Mouse (Mus musculus) liver, adult 2 months (tissue): Measurements from ENCODE around the gene Sohlh2. TPM values are rescaled to one million over a fixed set of nuclear protein-coding genes. Genes with fewer than 3 reads are reported as not detected.

Source experiments
- DNase-seq: peaks from one replicate; pipeline ENCODE4 v3.0.0-alpha.2; 2011; ENCODE audit warnings: low read depth, low spot score; ENCODE audit errors: extremely low read depth
- H3K27ac ChIP-seq: fragments of 200-500 bp; replicated peaks from 2 replicates; pipeline ENCODE4 v1.5.1; 2012; ENCODE audit warnings: low read depth, mild to moderate bottlenecking, control low read depth, inconsistent platforms, low read length; ENCODE audit not compliant: insufficient read depth
- H3K27me3 ChIP-seq: fragments of 200-500 bp; 2 replicates; pipeline ENCODE4 v1.6.1; 2012; ENCODE audit warnings: mild to moderate bottlenecking, moderate library complexity, low read length, inconsistent platforms; ENCODE audit not compliant: control insufficient read depth, insufficient read depth
- H3K36me3 ChIP-seq: fragments of 200-500 bp; 2 replicates; pipeline ENCODE4 v1.6.1; 2012; ENCODE audit warnings: low read length, inconsistent platforms; ENCODE audit not compliant: control insufficient read depth, insufficient read depth
- H3K4me1 ChIP-seq: fragments of 200-500 bp; 2 replicates; pipeline ENCODE4 v1.6.1; 2011; ENCODE audit warnings: low read length; ENCODE audit not compliant: control insufficient read depth, insufficient read depth
- H3K4me3 ChIP-seq: fragments of 200-500 bp; 2 replicates; pipeline ENCODE4 v1.5.1; 2011; ENCODE audit warnings: low read depth, mild to moderate bottlenecking, control low read depth, low read length, moderate library complexity; ENCODE audit not compliant: insufficient read depth
- H3K79me2 ChIP-seq: fragments of 200-500 bp; 2 replicates; pipeline ENCODE4 v1.6.1; 2012; ENCODE audit warnings: inconsistent platforms, mild to moderate bottlenecking, low read length, moderate library complexity; ENCODE audit not compliant: control insufficient read depth, insufficient read depth
- H3K9ac ChIP-seq: fragments of 200-500 bp; 2 replicates; pipeline ENCODE4 v1.6.1; 2012; ENCODE audit warnings: low read depth, mild to moderate bottlenecking, control low read depth, inconsistent platforms, low read length
- CTCF ChIP-seq: fragments of 200-500 bp; IDR thresholded peaks from 2 replicates; pipeline ENCODE4 v1.5.1; 2011; ENCODE audit warnings: low read depth, low read length, control low read depth
- POLR2A ChIP-seq: fragments of 200-500 bp; IDR thresholded peaks from 2 replicates; pipeline ENCODE4 v1.6.1; 2011; ENCODE audit warnings: low read length, control low read depth; ENCODE audit not compliant: insufficient read depth; ENCODE audit errors: extremely low read depth
- WGBS: fragments of 180-500 bp; shearing (Covaris S2); methylation state at CpG from one replicate; pipeline ENCODE4 v1.1.7; 2018; 5-methylcytosine and 5-hydroxymethylcytosine counted together
- polyA plus RNA-seq: library from polyadenylated mRNA; depleted of rRNA; stranded (reverse); fragments of >200 nt; gene quantifications from 2 replicates; pipeline ENCODE4 v1.2.3, GENCODE M21; 2012; rRNA removed
- total RNA-seq: library from RNA; depleted of rRNA; stranded (reverse); fragments of >200 nt; gene quantifications from 2 replicates; pipeline ENCODE4 v1.2.3, GENCODE M21; 2014; rRNA removed

Sohlh2 gene
- total RNA-seq (not detected in 2 replicates), polyA plus RNA-seq (not detected in 2 replicates)

- H3K4me1 ChIP-seq = no peaks in the 10 kb centered on the region
- H3K36me3 ChIP-seq = no peaks in the 10 kb centered on the region
- no peak within 1 kb of the TSS for H3K27ac ChIP-seq
- no peak within 1 kb of the TSS for H3K4me3 ChIP-seq
- TF ChIP-seq POLR2A (no peak), CTCF (no peak)
- 94% methylated on average over 22 of the region's 22 CpGs for WGBS
- no peaks in the 10 kb centered on the region for H3K79me2 ChIP-seq
- no peak for DNase-seq
- H3K27me3 ChIP-seq = no peaks in the 10 kb centered on the region
- H3K9ac ChIP-seq = no peak within 1 kb of the TSS
These were observed at the start of gene Sohlh2 for GRCm38 (mm10) chr3:55181766-55182165. Gene Sohlh2 (plus strand): TSS chr3:55182028.

- peaks cover 29% of the 10 kb centered on the region for H3K36me3 ChIP-seq
- H3K27ac ChIP-seq = no peak within 1 kb of the TSS
- peaks cover 3% of the 10 kb centered on the region; the same call in 1 of the 2 replicates for H3K4me1 ChIP-seq
- H3K79me2 ChIP-seq = no peaks in the 10 kb centered on the region
- H3K27me3 ChIP-seq = no peaks in the 10 kb centered on the region
- DNase-seq = no peak
- H3K9ac ChIP-seq = no peak within 1 kb of the TSS
- no peak within 1 kb of the TSS for H3K4me3 ChIP-seq
- TF ChIP-seq CTCF = no peak
- TF ChIP-seq POLR2A = no peak
These were observed 44.8 kb upstream of the Sohlh2 start, which contains the start of gene Ccdc169 for GRCm38 (mm10) chr3:55137039-55137438. Gene Ccdc169 (plus strand): TSS chr3:55137339.

GRCm38 (mm10) chr3:55139837-55140236, 42.0 kb upstream of the Sohlh2 start:
- no peak for DNase-seq
- Histone ChIP-seq H3K4me3 (no peak overlapping the region), H3K36me3 (peaks cover 17% of the 10 kb centered on the region), H3K79me2 (no peaks in the 10 kb centered on the region), H3K27ac (no peak overlapping the region), H3K27me3 (no peaks in the 10 kb centered on the region), H3K9ac (no peak overlapping the region), H3K4me1 (peaks cover 3% of the 10 kb centered on the region; the same call in 1 of the 2 replicates)
- no peak for TF ChIP-seq POLR2A
- TF ChIP-seq CTCF = no peak
- WGBS = 96% methylated on average over 12 of the region's 12 CpGs

GRCm38 (mm10) chr3:55141401-55141800, 40.4 kb upstream of the Sohlh2 start:
- Histone ChIP-seq H3K79me2 (no peaks in the 10 kb centered on the region), H3K4me1 (peaks cover 4% of the 10 kb centered on the region; the same call in 1 of the 2 replicates), H3K9ac (no peak overlapping the region), H3K4me3 (no peak overlapping the region), H3K36me3 (peaks cover 6% of the 10 kb centered on the region; the same call in 1 of the 2 replicates), H3K27me3 (no peaks in the 10 kb centered on the region), H3K27ac (peak overlapping the region; percentile 60)
- WGBS = 21% methylated on average over 2 of the region's 2 CpGs
- TF ChIP-seq POLR2A (no peak), CTCF (no peak)
- DNase-seq = peak; percentile 96

DNA sequence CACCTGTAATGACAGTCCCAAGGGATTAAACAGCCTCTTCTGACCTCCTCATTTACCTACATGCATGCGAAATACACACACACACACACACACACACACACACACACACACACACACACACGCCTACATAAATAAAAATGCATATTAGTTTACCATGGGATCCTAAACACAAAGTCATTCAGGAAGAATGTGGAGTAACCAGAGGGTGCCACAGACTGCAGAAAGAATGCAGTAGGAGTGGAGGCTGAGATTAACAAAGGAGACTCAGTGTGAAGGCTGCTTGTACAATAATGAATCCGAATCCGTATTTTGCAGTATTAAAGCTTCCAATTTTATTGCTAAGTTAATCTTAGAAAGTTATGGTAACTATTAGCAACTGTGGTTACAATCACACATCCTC, 36.9 kb upstream of the Sohlh2 start:
- 81% methylated on average over 4 of the region's 4 CpGs for WGBS
- no peak overlapping the region for H3K27ac ChIP-seq
- no peak for DNase-seq
- peaks cover 6% of the 10 kb centered on the region; the same call in 1 of the 2 replicates for H3K4me1 ChIP-seq
- H3K9ac ChIP-seq = no peak overlapping the region
- no peaks in the 10 kb centered on the region for H3K36me3 ChIP-seq
- TF ChIP-seq CTCF (no peak), POLR2A (no peak)
- H3K4me3 ChIP-seq = no peak overlapping the region
- no peaks in the 10 kb centered on the region for H3K27me3 ChIP-seq
- no peaks in the 10 kb centered on the region for H3K79me2 ChIP-seq

GRCm38 (mm10) chr3:55146441-55146840, 35.4 kb upstream of the Sohlh2 start:
- peak; percentile 98 for DNase-seq
- H3K4me1 ChIP-seq = peaks cover 3% of the 10 kb centered on the region; the same call in 1 of the 2 replicates
- H3K9ac ChIP-seq = no peak overlapping the region
- no peak overlapping the region for H3K27ac ChIP-seq
- H3K79me2 ChIP-seq = no peaks in the 10 kb centered on the region
- no peaks in the 10 kb centered on the region for H3K36me3 ChIP-seq
- TF ChIP-seq CTCF (no peak), POLR2A (no peak)
- WGBS = 15% methylated on average over 6 of the region's 6 CpGs
- H3K4me3 ChIP-seq = no peak overlapping the region
- H3K27me3 ChIP-seq = no peaks in the 10 kb centered on the region
